Mouse (Mus musculus) inflammation-experienced regulatory T-cells, adult 6 months (primary cell): ENCODE measurements around the gene Stard10. TPM values are rescaled to one million over a fixed set of nuclear protein-coding genes. Genes with fewer than 3 reads are reported as not detected.

Experiments
- ATAC-seq: one replicate; pipeline ENCODE4 v1.8.0; 2017
- polyA plus RNA-seq, 3 experiments: library from polyadenylated mRNA; unstranded; fragments of 100-300 nt; shearing (Covaris generic); gene quantifications; one replicate each; pipeline ENCODE4 v1.2.1; 2017

Stard10 gene
- polyA plus RNA-seq, 3 experiments from 2014 or later, result 1.7 to 5.6 (median 2.0) TPM

- peak; percentile 11 for ATAC-seq
Measured at GRCm38 (mm10) chr7:101374155-101374554, 57.3 kb downstream of the Stard10 start.

DNA sequence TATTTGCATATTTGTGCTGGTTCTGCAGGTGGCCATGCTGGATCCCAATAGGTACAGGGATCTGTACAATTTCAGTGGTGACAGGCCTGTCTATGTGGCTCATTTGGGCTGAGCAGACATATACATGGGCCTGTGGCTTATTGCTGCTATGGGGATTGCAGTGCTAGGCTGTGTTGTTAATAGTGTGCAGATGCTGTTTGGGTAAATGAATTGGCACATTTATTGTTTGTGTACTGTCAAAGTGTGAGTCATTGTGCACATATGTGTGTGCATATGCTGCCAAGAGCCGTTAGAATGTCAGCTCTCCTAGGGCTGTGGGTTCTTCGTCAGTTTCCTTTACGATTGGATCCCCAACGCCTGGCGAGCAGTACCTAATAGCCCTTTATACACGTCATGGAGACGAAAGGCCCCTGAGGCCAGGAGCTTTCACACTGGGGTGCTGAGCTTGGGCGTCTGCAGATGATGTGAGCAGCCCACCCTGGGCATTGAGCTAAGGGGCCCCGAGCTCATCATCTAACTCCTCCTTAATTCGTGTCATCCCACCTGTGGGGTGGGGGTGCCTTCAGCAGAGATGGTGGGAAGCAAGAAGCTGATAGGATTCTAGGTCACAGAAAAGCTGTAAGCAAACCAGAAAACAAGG, 59.9 kb downstream of the Stard10 start:
- no peak for ATAC-seq

DNA sequence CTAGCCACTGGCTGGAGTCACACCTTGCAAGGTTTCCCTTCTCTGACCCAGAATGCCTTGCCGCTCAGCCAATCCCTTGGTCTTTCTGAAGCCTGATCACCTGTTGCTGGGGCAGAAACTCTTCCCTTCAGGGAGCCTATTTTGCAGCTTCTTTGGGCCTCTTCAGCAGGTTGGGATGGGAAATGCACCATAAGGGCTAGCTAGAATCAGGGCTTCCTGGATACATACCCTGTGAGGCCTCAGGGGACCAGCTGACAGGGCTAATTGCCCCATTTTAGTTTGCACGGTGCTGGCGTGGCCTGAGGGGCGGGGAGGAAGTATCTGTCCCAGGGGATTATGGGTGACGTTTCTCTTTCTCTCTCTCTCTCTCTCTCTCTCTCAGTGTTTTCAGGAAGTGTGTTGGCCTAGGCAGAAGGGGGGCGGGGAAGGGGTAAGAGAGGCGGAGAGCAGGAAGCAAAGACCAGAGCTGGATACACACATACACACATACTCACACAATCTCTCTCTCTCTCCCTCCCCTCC, 60.9 kb downstream of the Stard10 start:
- ATAC-seq, result peak; percentile 94

DNA sequence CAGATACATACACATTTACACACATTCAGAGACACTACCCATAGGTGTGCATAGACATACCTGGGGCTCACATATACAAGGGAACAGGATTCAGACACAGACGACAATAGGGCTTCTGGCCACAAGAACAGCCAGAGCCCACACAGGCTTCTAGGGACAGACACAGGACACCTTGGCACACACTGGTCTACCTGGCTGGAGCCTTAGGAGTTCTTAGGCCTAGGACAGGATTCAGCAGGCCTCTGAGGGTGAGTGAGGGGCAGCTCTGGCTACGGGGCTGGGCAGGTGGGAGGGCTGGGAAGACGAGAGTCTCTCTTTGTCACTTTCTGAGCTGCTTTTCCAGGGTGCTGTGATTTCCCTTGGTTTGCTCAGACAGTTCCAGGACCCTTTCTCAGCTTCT, 61.4 kb downstream of the Stard10 start:
- no peak for ATAC-seq

DNA sequence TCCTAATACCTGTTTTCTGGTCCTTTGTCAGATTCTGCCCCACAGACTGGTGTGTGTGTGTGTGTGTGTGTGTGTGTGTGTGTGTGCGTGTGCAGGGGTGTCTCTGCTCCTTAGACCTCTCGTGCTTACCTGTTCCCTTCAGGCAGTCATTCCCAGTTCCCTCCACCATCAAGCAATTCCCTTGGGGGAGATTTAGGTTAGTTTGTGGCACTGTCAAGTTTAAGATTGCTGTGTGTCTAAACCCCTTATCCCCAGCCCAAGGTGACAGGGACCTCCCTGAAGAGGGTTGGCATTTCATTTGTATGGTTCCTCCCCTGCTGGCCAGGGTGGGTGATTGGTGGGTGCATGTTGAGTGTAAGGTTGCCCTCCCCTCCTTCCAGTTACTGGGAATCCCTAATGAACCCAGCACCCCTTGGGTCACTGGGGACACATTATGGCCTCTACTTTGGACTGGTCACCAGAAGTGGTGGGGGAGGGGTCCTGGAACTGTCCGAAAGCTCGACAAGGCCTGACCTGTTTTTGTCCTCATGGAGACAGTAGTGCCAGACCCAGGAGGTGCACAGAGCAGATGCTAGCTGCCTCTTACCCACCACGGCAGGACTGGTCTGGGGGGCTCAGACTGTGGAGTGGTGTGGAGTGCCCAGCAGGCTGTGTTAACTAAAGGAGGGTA, 62.0 kb downstream of the Stard10 start:
- no peak for ATAC-seq

GRCm38 (mm10) chr7:101379732-101380131, 62.8 kb downstream of the Stard10 start:
- ATAC-seq, result no peak

DNA sequence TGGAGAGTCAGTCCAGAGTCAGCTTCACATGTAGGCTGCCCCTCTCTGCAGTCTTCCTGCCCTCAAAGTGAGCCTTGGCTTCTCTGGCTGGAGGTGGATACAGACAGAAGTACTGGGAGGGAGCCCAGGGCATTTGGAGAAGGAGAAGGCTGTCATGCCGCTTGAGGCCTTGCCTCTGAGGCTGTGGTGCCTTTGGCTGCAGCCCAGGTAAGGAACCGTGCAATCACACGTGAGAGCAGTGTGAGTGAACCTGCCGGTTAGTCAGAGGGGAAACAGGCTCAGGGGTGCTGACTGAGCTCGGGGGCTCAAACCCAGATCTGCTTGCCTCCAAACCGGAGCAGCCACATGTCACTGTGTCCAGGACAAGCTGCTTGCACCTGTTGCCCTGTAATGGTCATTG, 64.6 kb downstream of the Stard10 start:
- ATAC-seq, result no peak

GRCm38 (mm10) chr7:101382378-101382777, 65.5 kb downstream of the Stard10 start:
- ATAC-seq, result no peak

- ATAC-seq, result no peak
Measured at GRCm38 (mm10) chr7:101383756-101384155, 66.9 kb downstream of the Stard10 start.

GRCm38 (mm10) chr7:101384931-101385330, 68.0 kb downstream of the Stard10 start:
- no peak for ATAC-seq

DNA sequence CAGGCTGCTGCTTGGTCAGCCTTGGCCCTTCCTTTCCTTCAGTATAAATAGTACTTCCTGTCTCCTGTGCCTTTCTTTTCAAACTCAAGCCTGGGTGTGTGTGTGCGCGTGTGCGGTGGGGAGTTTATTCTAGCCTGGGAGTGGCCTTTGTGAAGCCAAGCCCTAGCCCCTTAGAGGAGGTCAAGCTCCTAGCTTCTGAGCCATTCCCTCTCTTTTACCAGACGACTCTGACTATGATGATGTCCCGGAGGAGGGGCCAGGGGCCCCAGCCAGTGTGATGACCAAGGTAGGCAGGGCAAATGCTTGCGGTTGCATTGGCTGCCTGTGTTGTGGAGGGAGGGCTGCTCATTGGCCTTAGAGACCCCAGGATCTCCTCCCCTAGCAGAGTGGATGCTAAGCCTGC, 68.4 kb downstream of the Stard10 start:
- no peak for ATAC-seq

DNA sequence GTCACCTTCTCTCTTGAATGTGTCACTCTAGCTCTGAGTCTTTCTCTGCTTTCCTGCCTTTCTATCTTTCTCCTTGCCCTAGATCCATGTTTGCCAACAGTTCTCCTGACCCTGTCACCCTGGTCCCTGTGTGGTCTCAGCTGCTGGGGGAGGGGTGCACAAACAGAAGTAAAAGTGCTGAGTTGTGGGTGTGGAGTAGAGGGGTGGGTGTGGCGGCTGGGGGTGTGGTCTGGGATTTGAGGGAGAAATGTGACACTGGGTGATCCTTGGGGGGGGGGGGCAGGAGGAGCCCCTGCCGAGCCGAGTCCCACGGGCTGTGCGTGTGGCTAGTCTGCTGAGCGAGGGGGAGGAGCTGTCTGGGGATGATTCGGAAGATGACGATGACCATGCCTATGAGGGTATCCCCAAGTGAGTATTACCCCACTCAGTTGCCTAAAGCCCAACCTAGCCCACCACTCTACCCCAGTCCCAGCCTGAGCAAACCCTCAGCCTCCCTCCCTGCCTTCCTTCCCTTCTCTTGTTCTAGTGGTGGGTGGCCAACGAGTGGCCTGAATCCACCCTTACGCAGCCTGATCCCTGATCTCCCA, 69.1 kb downstream of the Stard10 start:
- no peak for ATAC-seq

GRCm38 (mm10) chr7:101389256-101389655, 72.4 kb downstream of the Stard10 start:
- ATAC-seq, result no peak

GRCm38 (mm10) chr7:101391909-101392479, 75.1 kb downstream of the Stard10 start:
- ATAC-seq, result no peak

DNA sequence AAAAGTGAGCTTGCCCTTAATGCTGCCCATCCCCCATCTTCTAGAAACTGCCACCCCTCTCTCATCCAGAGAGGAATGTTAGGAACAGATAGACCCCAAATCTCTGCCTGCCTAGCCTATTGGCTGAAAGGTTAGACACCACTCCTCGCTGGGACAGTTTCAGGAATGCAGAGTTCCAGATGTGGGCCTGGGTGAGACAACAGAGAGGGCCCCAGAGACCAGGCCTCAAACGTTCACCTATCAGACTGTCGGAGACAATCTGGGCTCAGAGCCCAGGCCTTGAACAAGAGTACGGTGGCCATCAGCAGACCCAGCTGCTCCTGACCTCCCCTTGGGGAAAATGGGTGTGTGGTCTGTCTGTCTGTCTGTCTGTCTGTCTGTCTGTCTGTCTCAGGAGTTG, 76.1 kb downstream of the Stard10 start:
- ATAC-seq, result no peak

GRCm38 (mm10) chr7:101393694-101394504, 77.0 kb downstream of the Stard10 start:
- ATAC-seq, result no peak

DNA sequence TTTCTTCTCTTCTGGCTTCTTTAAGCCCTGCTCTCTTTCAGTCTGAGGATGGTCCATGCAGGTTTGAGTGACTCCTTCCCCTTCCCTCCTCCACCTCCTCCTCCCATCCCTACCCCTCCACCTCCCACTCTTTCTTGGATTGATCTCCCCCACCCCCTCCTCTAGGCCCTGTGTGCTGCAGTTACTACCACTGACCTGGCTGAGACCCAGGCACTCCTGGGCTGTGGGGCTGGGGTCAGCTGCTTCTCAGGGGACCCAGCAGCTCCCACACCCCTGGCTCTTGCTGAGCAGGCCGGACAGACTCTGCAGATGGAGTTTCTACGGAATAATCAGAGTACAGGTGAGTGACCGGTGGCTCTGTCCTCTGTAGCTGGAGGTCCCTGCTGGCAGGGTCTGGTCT, 77.7 kb downstream of the Stard10 start:
- no peak for ATAC-seq

- ATAC-seq, result no peak
Measured at GRCm38 (mm10) chr7:101395471-101395870, 78.6 kb downstream of the Stard10 start.
